Mouse (Mus musculus) mouse embryonic stem cell (cell line): ENCODE measurements around the gene Zfp991.
"Not testable (repeated sequence)": the region's sequence is repeated elsewhere in the genome, so short reads cannot be mapped to it uniquely, and the experiment has no call there.

ENCODE experiments used
- in situ Hi-C, 2 experiments: fragments of 300-500 bp; cut with MboI; formaldehyde crosslinking; loops; 1 replicate in 1 of 2; 3 replicates in 1 of 2; pipeline ENCODE4 v1.14.3; 2019 to 2020; ENCODE audit warnings: low sequenced_read_pairs in 2 of 2, low pct_unique_long_range_greater_than_20kb in 1 of 2, mixed read lengths in 1 of 2; ENCODE audit not compliant: unreplicated experiment in 1 of 2

Gene Zfp991

GRCm38 (mm10) chr4:147176279-147176880 is 44.5 kb downstream of the Zfp991 start:
- in situ Hi-C loops: not testable (repeated sequence)

DNA sequence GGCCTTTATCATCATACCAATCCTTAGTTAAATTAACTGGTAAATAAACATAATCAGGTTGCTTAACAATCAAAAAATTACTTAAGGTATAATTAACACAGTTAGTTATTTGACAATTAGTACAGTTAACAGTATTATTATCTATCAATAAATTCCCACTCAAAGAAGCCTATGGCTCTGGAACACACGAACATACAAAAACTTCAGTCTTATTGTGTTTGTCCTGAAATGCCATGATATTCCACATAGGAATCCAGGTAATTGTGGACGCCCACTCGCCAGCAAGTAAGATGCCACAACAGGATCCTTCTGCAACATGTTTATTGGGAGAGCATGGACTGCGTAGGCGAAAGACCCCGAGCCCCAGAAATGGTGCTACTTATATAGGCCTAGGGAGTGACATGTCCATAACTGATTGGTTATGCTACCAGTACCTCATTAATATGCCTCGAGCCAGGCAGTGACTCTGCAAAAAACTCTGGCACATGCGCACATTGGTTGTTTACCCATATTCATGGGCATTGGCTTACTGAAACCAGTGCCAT is 49.4 kb downstream of the Zfp991 start:
- in situ Hi-C loops: not testable (repeated sequence)

- in situ Hi-C loops: not testable (repeated sequence)
Observed at GRCm38 (mm10) chr4:147181969-147182705, 50.3 kb downstream of the Zfp991 start.

GRCm38 (mm10) chr4:147186824-147187223 is 55.0 kb downstream of the Zfp991 start:
- in situ Hi-C loops: not testable (repeated sequence)

DNA sequence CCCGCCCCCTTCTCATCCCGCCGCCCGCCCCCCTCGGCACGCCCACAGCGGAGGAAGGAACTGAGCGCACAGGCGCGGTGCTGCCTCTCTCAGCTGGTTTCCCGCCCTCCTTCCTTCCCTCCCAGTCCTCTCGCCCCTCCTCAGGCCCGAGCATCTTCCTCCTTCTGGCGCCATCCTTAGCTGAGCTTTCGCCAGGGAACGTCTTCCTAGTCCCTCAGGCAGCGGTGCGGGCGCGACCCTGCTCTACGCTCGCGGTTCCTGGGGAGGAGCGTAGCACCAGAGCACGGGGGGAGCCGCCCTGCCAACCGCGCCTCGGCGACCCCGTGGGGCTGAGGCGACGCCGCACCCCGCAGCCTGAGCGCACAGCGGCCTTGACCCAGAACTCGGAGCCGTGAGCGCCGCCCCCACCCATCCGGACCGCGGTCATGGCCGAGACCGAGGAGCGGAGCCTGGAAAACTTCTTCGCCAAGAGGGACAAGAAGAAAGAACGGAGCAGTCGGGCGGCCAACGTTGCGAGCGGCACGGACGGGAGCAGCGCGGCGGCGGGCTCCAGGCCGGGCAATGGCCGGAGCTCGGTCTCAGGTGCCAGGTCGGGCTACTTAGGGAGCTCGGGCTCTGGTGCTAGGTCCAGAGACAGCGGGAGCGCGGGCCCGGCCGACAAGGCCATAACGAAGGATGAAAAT is 55.6 kb downstream of the Zfp991 start:
- in situ Hi-C loops: not testable (repeated sequence)

DNA sequence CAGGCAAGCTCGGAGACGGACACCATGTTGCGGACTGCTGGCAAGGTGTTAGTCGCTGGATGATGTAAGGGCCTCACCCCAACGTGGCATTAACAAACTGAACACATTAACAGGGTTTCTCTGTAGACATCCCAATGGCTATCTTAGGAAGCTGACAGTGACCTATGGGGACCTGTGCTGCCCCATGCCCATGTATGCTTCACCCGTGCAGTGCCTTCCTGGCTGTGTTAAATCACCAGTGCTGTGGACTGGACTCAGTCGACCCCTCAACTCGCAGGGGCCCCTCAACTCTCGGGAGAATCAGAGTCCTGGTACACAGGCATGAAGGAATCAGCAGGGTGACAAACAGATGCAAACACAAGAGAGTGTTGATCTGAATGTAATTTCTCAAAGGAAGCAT is 63.3 kb downstream of the Zfp991 start:
- in situ Hi-C loops: not testable (repeated sequence)

DNA sequence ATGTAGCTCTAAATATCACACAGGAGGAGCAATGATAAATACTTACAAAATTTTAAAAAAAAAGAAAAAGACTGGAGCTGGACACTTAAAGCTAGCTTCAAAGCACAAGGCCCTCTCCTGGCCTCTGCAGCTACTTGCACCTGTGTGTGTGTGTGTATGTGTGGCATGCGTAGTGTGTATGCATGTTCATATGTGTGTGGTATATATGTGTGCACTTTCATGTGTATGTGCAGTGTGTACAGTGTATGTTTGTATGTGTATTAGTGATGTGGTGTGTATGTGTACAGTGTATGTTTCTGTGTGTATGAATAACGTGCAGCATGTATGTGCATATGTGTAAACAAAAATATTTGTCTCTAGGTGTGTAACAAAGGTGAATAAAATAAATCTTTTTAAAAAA is 65.4 kb downstream of the Zfp991 start:
- in situ Hi-C loops: not testable (repeated sequence)

DNA sequence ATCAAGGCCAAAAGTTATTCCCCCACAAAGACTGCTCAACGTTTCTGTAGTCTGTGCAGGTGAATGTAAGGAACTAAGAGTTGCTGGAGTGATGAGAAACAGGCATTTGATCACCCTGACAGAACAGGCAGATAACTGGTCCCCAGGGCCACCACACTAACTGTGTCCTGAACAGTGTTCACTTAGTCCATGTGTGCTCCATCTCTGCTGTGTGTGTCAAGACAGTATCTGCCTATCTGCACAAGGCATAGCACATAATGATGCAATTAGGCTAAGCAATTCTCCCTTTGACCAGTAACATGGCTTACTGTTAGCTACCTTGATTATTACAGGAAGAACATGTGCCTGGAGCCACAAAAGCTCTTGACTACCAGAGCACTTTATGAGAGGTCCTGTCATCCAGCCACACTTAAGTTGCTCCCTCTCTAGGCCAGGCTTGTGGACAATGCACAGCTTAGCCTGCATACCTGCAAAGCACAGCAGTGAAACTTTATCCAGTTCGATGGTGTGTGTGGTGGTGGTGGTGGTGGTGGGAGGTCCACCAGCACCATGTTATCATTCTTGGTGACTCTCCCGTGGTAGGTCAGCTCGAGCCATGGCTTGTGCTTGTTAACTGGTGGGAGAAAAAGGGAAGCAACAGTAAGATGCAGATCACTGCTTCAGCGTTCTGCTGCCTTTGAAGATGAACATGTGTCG is 67.4 kb downstream of the Zfp991 start:
- in situ Hi-C loops: not testable (repeated sequence)

DNA sequence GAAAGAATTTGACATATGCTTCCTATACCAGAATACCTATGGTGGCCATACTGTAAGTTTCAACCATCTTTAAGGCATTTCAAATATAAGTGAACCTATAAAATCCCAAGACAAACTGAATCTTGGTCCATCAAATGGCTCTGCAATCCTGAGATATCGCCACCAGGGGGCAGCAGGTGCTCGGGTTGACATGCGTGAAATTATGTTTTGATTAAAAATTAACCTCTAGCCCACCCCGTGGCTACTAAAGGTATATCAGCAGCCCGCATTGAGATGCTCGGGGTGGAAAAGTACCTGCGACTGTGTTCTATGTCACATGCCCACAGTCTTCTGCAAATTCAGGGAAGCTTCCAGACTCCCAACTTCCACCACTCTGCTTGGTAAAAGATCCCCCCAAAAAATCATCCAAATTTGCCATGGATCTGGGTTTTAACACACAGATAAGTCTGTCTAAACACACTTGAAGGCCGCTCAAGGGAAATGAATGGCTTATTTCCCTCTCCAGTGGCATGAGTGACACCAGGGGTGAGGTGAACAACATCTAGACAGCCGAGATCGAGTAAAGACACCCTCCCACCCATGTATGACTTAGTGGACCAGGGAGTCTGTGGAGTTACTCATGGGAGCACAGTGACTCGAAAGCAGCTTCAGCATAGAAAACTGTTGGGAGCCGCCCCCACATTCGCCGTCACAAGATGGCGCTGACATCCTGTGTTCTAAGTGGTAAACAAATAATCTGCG is 70.3 kb downstream of the Zfp991 start:
- in situ Hi-C loops: not testable (repeated sequence)

DNA sequence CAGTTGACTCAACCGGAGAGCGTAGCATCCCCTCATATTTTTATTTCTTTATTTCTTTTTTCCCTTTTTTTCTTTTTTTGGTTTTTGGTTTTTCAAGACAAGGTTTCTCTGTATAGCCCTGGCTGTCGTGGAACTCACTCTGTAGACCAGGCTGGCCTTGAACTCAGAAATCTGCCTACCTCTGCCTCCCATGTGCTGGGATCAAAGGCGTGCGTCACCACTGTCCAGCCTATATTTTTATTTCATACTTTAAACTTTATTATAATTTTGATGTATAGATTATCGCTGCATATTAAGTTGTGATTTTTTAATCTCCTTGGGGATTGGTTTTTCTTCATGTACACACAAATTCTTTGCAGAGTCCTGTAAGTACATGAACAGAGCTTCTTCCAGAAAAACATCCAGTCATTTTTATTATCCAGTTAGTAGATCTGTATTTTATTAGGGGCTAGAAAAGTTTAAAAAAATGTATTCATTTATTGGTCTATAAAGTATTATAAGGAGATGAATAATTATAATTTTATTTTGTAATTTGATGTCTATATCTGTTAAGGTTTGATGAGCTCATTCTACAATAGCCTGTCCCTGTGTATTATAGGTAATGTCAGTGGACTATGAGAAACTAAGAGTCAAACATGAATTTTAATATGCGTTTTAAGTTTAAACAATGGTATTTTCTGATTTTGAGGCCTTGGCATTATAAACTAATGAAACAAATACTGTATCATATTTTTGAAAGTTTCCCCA is 80.5 kb downstream of the Zfp991 start:
- in situ Hi-C loops: not testable (repeated sequence)

- in situ Hi-C loops: not testable (repeated sequence)
Observed at GRCm38 (mm10) chr4:147214233-147214632, 82.4 kb downstream of the Zfp991 start.

GRCm38 (mm10) chr4:147217676-147218075 is 85.8 kb downstream of the Zfp991 start:
- in situ Hi-C loops: not testable (repeated sequence)

DNA sequence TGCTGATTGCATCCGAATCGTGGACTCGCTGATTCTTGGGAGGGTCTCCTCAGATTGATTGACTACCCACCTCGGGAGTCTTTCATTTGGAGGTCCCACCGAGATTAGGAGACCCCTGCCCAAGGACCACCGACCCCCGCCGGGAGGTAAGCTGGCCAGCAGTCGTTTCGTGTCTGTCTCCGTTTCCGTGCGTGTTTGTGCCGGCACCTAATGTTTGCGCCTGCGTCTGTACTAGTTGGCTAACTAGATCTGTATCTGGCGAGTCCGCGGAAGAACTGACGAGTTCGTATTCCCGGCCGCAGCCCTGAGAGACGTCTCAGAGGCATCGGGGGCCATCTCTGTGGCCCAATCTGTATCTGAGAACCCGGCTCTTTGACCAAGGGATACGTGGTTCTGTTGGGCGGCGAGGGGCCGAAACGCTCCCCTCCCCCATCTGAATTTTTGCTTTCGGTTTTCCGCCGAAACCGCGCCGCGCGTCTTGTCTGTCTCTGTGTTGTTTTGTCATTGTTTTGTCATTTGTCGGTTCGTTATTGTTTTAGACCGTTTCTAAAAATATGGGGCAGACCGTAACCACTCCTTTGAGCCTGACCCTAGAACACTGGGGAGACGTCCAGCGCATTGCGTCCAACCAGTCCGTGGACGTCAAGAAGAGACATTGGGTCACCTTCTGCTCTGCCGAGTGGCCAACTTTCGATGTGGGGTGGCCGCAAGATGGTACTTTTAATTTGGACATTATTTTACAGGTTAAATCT is 87.7 kb downstream of the Zfp991 start:
- in situ Hi-C loops: not testable (repeated sequence)

GRCm38 (mm10) chr4:147220226-147220625 is 88.4 kb downstream of the Zfp991 start:
- in situ Hi-C loops: not testable (repeated sequence)

DNA sequence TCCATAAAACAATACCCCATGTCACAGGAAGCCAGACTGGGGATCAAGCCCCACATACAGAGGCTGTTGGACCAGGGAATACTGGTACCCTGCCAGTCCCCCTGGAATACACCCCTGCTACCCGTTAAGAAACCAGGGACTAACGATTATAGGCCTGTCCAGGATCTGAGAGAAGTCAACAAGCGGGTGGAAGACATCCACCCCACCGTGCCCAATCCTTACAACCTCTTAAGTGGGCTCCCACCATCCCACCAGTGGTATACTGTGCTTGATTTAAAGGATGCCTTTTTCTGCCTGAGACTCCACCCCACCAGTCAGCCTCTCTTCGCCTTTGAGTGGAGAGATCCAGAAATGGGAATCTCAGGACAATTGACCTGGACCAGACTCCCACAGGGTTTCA is 90.2 kb downstream of the Zfp991 start:
- in situ Hi-C loops: not testable (repeated sequence)

DNA sequence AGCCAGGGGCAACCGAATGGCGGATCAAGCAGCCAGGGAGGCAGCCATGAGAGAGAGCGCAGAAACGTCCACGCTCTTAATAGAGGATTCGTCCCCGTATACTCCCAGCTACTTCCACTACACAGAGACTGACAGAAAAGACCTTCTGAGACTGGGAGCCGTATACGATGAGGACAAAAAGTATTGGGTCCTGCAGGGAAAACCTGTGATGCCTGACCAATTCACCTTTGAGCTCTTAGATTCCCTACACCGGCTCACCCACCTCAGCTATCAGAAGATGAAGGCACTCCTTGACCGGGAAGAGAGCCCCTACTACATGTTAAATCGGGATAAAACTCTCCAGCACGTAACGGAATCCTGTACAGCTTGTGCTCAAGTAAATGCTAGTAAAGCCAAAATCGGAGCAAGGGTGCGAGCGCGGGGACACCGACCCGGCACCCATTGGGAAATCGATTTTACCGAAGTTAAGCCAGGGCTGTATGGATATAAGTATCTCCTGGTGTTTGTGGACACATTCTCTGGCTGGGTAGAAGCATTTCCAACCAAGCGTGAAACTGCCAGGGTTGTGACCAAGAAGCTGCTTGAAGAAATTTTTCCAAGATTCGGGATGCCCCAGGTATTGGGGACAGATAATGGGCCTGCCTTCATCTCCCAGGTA is 92.1 kb downstream of the Zfp991 start:
- in situ Hi-C loops: not testable (repeated sequence)
